Mouse (Mus musculus) forebrain, embryonic 12.5 days (tissue): ENCODE results near the gene Klhl11. TPM values are rescaled to one million over a fixed set of nuclear protein-coding genes. Genes with fewer than 3 reads are reported as not detected.
A peak's percentile ranks its signal among the peaks of the same experiment; 100 is the strongest.

Source experiments
- ATAC-seq: fragments of 200-750 bp; cut with Nextera tagmentation; 2 replicates; pipeline ENCODE4 v1.8.0; 2017; ENCODE audit warnings: moderate TSS enrichment; ENCODE audit not compliant: low FRiP score
- H3K27ac ChIP-seq: fragments of 300-500 bp; sonication (generic); 2 replicates; pipeline ENCODE4 v1.5.1; 2016; ENCODE audit warnings: mild to moderate bottlenecking
- H3K27me3 ChIP-seq: fragments of 300-500 bp; sonication (generic); 2 replicates; pipeline ENCODE4 v1.6.1; 2016; ENCODE audit warnings: mild to moderate bottlenecking
- H3K36me3 ChIP-seq: fragments of 300-500 bp; sonication (generic); replicated peaks from 2 replicates; pipeline ENCODE4 v1.6.1; 2016; ENCODE audit warnings: mild to moderate bottlenecking
- H3K4me1 ChIP-seq: fragments of 300-500 bp; sonication (generic); 2 replicates; pipeline ENCODE4 v1.6.1; 2016
- H3K4me2 ChIP-seq: fragments of 300-500 bp; sonication (generic); 2 replicates; pipeline ENCODE4 v1.6.1; 2016; ENCODE audit warnings: mild to moderate bottlenecking, moderate library complexity
- H3K4me3 ChIP-seq: fragments of 300-500 bp; sonication (generic); replicated peaks from 2 replicates; pipeline ENCODE4 v1.5.1; 2016; ENCODE audit warnings: mild to moderate bottlenecking
- H3K9ac ChIP-seq: fragments of 300-500 bp; sonication (generic); 2 replicates; pipeline ENCODE4 v1.6.1; 2016; ENCODE audit warnings: mild to moderate bottlenecking
- H3K9me3 ChIP-seq: fragments of 300-500 bp; sonication (generic); 2 replicates; pipeline ENCODE4 v1.6.1; 2016
- WGBS: fragments of 180-500 bp; shearing (Covaris S2); methylation state at CpG from one replicate; pipeline ENCODE4 v1.1.7; 2016; 5-methylcytosine and 5-hydroxymethylcytosine counted together
- polyA plus RNA-seq: library from polyadenylated mRNA; unstranded; fragments of >200 nt; fragmentation: Nextera tagmentation; extraction: Ambion mirVana; gene quantifications from 2 replicates; pipeline ENCODE4 v1.2.1, GENCODE M21; 2016

Gene Klhl11
- polyA plus RNA-seq, result 13.9 and 16.7 TPM in 2 replicates

- WGBS, result under 1% methylated on average over 83 of the region's 83 CpGs
- peaks cover 19% of the 10 kb centered on the region for H3K4me1 ChIP-seq
- H3K9me3 ChIP-seq, result no peaks in the 10 kb centered on the region
- peak within 1 kb of the TSS; percentile 87 for H3K4me2 ChIP-seq
- peaks cover 20% of the 10 kb centered on the region for H3K36me3 ChIP-seq
- peak; percentile 94 for ATAC-seq
- H3K9ac ChIP-seq, result peak within 1 kb of the TSS; percentile 92
- peak within 1 kb of the TSS; percentile 92 for H3K4me3 ChIP-seq
- H3K27me3 ChIP-seq, result no peaks in the 10 kb centered on the region
- peak within 1 kb of the TSS; percentile 89 for H3K27ac ChIP-seq
Observed at GRCm38 (mm10) chr11:100472197-100472934, at the start of gene Klhl11. TSS of gene Klhl11 (minus strand) at chr11:100472741.

GRCm38 (mm10) chr11:100520838-100521237 lies 48.3 kb upstream of the Klhl11 start:
- no peak for ATAC-seq
- Histone ChIP-seq H3K4me1 (peaks cover 21% of the 10 kb centered on the region), H3K4me3 (no peak overlapping the region), H3K9ac (no peak overlapping the region), H3K27me3 (no peaks in the 10 kb centered on the region), H3K9me3 (no peaks in the 10 kb centered on the region), H3K4me2 (no peak overlapping the region), H3K36me3 (peaks cover 87% of the 10 kb centered on the region), H3K27ac (no peak overlapping the region)
- WGBS, result 88% methylated on average over 15 of the region's 15 CpGs

DNA sequence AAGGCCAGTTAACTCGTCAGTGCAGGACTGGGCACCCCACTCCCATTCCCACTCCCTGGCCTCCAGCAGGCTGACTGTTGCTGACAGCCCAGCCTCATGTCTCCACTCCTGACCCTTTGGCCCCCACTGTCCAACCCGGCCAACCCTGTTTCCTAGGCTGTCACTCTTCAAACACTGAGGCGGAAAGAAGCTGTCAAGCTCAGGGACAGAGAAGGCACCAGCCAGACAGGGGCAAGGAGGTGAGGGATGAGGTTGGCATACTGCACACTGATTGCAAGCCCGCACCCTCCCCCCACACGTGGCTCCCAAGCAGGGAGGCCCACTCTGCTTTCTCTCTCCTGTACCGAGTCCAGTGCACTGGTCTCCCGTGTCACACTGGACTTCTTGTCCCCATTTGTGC lies 46.6 kb upstream of the Klhl11 start:
- WGBS, result 87% methylated on average over 7 of the region's 7 CpGs

DNA sequence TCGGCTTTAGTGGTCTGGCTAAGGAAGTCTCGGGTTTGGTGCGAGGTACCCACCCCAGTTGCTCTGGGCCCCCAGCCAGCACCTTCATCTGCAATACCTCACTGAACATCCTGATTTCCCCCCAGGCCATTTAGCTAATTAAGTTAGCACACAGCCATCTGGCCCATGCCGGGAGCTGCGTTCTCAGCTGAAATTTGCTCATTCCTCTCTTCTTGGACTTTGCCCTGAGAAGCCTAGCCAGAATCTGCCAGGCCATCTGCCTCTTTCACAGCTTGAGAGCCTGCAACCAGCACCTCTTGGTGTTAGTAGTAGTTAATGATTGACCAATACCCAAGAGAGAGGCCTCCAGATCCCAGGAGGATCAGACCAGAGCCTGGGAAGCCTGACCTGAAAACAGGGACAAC lies 45.6 kb upstream of the Klhl11 start:
- Histone ChIP-seq H3K9me3 (no peaks in the 10 kb centered on the region), H3K4me3 (no peak overlapping the region), H3K4me2 (no peak overlapping the region), H3K36me3 (peaks cover 100% of the 10 kb centered on the region), H3K9ac (no peak overlapping the region), H3K27me3 (no peaks in the 10 kb centered on the region), H3K27ac (0 out of 2 replicates have a peak overlapping the region, but pooled peaks have one; percentile 31), H3K4me1 (no peaks in the 10 kb centered on the region; the same call in 1 of the 2 replicates)
- no peak for ATAC-seq
- WGBS, result 76% methylated on average over 5 of the region's 5 CpGs

More for the DNA sequence above, 46.6 kb upstream of the Klhl11 start:
- H3K27me3 ChIP-seq, result no peaks in the 10 kb centered on the region
- H3K9ac ChIP-seq, result no peak overlapping the region
- H3K9me3 ChIP-seq, result no peaks in the 10 kb centered on the region
- peaks cover 4% of the 10 kb centered on the region for H3K4me1 ChIP-seq
- no peak overlapping the region for H3K4me3 ChIP-seq
- ATAC-seq, result no peak
- H3K36me3 ChIP-seq, result peaks cover 100% of the 10 kb centered on the region
- H3K27ac ChIP-seq, result no peak overlapping the region
- H3K4me2 ChIP-seq, result no peak overlapping the region

DNA sequence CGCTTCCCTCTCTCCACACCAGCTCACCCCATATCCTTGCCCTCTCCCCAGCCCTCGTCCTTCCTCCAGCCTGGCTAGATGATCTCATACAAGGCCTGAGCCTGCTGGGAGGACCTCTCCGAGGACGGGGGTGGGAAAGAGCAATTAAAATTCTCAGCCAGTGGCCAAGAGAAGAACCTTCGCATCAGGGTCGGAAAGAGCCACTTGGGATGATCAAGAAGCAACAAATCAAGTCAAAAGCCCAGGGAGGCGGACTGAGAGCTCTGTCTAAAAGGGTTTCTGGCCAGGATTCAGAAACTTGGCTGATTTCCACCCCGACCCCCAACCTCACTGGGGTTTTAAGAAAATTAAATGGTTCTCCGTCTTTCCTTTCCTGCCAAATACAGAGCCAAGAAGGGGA lies 43.8 kb upstream of the Klhl11 start:
- ATAC-seq, result no peak
- Histone ChIP-seq H3K36me3 (peaks cover 99% of the 10 kb centered on the region), H3K27ac (no peak overlapping the region), H3K27me3 (no peaks in the 10 kb centered on the region), H3K4me2 (no peak overlapping the region), H3K4me1 (no peaks in the 10 kb centered on the region; the same call in 1 of the 2 replicates), H3K4me3 (no peak overlapping the region), H3K9ac (no peak overlapping the region), H3K9me3 (no peaks in the 10 kb centered on the region)
- WGBS, result 83% methylated on average over 9 of the region's 9 CpGs

GRCm38 (mm10) chr11:100515789-100516188 lies 43.2 kb upstream of the Klhl11 start:
- H3K36me3 ChIP-seq, result peaks cover 99% of the 10 kb centered on the region
- ATAC-seq, result no peak
- 92% methylated on average over 9 of the region's 9 CpGs for WGBS

GRCm38 (mm10) chr11:100515061-100515460 lies 42.5 kb upstream of the Klhl11 start:
- Histone ChIP-seq H3K4me3 (no peak overlapping the region), H3K9me3 (no peaks in the 10 kb centered on the region), H3K27me3 (no peaks in the 10 kb centered on the region), H3K4me1 (no peaks in the 10 kb centered on the region; the same call in 1 of the 2 replicates), H3K27ac (no peak overlapping the region), H3K4me2 (no peak overlapping the region), H3K36me3 (peaks cover 97% of the 10 kb centered on the region), H3K9ac (no peak overlapping the region)
- ATAC-seq, result no peak
- 94% methylated on average over 9 of the region's 9 CpGs for WGBS

More at GRCm38 (mm10) chr11:100515789-100516188, 43.2 kb upstream of the Klhl11 start:
- Histone ChIP-seq H3K9ac (no peak overlapping the region), H3K4me1 (no peaks in the 10 kb centered on the region; the same call in 1 of the 2 replicates), H3K4me2 (no peak overlapping the region), H3K9me3 (no peaks in the 10 kb centered on the region), H3K27ac (no peak overlapping the region), H3K4me3 (no peak overlapping the region), H3K27me3 (no peaks in the 10 kb centered on the region)

DNA sequence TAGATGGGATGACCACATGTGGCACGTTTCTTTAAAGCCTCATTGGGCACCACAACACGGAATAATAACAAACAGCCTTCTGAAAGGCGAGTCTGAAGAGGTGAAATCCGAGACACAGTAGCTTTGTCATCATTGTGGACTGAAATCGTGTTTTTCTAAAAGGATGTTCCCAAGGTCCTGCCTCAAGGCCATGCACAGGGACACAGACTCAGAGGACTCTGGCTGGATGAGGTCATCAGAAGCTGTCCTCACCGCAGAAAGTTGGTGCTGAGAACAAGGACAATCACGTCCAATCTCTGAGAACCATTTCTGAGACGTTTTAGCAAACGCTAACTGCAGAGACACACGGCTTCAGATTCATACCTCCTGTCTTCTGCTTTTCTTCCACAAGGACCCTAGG lies 41.2 kb upstream of the Klhl11 start:
- ATAC-seq, result no peak
- Histone ChIP-seq H3K9ac (no peak overlapping the region), H3K4me2 (no peak overlapping the region), H3K27me3 (no peaks in the 10 kb centered on the region), H3K36me3 (peaks cover 97% of the 10 kb centered on the region), H3K4me1 (no peaks in the 10 kb centered on the region; the same call in 1 of the 2 replicates), H3K27ac (no peak overlapping the region), H3K4me3 (no peak overlapping the region), H3K9me3 (no peaks in the 10 kb centered on the region)
- WGBS, result 90% methylated on average over 10 of the region's 10 CpGs

DNA sequence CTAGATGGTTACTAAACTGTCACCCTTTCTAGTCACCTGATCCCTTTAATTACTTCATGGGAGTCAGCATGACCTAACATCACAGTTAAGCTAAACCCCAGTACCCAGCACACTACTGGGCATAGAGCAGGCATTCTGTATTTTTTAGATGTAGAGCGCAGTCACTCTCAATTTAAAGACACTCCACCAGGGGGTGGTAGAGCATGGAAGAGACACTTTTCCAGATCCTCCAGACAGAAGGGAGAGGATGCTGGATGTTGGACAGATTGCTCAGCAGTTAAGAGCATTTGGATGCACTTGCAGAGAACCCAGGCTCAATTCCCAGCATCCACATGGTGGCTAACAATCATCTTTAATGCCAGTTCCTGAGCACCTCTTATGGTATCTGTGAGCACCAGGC lies 39.8 kb upstream of the Klhl11 start:
- ATAC-seq, result no peak
- Histone ChIP-seq H3K4me2 (no peak overlapping the region), H3K9ac (no peak overlapping the region), H3K36me3 (peaks cover 96% of the 10 kb centered on the region), H3K4me1 (no peaks in the 10 kb centered on the region), H3K4me3 (no peak overlapping the region), H3K9me3 (no peaks in the 10 kb centered on the region), H3K27me3 (no peaks in the 10 kb centered on the region), H3K27ac (no peak overlapping the region)
- WGBS, result 94% methylated on average over 1 of the region's 1 CpGs

DNA sequence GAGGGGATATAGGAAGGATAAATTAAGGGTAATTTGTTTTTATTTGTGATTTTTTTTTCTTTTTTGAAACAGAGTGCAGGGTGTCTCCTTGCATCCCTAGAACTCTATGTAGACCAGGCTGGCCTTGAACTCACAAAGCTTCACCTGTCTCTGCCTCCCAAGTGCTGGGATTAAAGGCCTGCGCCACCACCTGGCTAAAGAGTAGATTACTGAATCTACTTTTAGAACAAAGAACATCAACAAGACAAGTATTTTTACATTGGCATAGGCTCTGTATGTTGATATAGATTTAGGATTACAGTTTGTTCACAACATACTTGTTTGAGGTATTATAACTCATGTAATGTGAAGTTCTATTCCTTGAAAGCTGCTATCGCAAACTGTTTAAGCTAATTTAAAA lies 38.0 kb upstream of the Klhl11 start:
- Histone ChIP-seq H3K9me3 (no peaks in the 10 kb centered on the region), H3K27me3 (no peaks in the 10 kb centered on the region), H3K27ac (no peak overlapping the region), H3K36me3 (peaks cover 95% of the 10 kb centered on the region), H3K9ac (no peak overlapping the region), H3K4me3 (no peak overlapping the region), H3K4me1 (no peaks in the 10 kb centered on the region), H3K4me2 (no peak overlapping the region)
- 98% methylated on average over 2 of the region's 2 CpGs for WGBS
- no peak for ATAC-seq

- H3K4me1 ChIP-seq, result peaks cover 9% of the 10 kb centered on the region
- no peak overlapping the region for H3K9ac ChIP-seq
- no peak overlapping the region for H3K4me2 ChIP-seq
- no peak overlapping the region for H3K4me3 ChIP-seq
- no peaks in the 10 kb centered on the region for H3K27me3 ChIP-seq
- 92% methylated on average over 8 of the region's 8 CpGs for WGBS
- peaks cover 97% of the 10 kb centered on the region for H3K36me3 ChIP-seq
- no peak for ATAC-seq
- H3K27ac ChIP-seq, result no peak overlapping the region
- H3K9me3 ChIP-seq, result no peaks in the 10 kb centered on the region
Observed at GRCm38 (mm10) chr11:100505997-100506396, 33.5 kb upstream of the Klhl11 start.

- WGBS, result 94% methylated on average over 12 of the region's 12 CpGs
- Histone ChIP-seq H3K36me3 (peaks cover 97% of the 10 kb centered on the region), H3K4me3 (no peak overlapping the region), H3K27me3 (no peaks in the 10 kb centered on the region), H3K4me1 (peaks cover 10% of the 10 kb centered on the region), H3K9me3 (no peaks in the 10 kb centered on the region), H3K4me2 (no peak overlapping the region), H3K9ac (no peak overlapping the region), H3K27ac (no peak overlapping the region)
- no peak for ATAC-seq
Observed at GRCm38 (mm10) chr11:100504990-100505660, 32.6 kb upstream of the Klhl11 start.
